Mouse (Mus musculus): ENCODE measurements around the gene Snrnp48.

The Snrnp48 gene

DNA sequence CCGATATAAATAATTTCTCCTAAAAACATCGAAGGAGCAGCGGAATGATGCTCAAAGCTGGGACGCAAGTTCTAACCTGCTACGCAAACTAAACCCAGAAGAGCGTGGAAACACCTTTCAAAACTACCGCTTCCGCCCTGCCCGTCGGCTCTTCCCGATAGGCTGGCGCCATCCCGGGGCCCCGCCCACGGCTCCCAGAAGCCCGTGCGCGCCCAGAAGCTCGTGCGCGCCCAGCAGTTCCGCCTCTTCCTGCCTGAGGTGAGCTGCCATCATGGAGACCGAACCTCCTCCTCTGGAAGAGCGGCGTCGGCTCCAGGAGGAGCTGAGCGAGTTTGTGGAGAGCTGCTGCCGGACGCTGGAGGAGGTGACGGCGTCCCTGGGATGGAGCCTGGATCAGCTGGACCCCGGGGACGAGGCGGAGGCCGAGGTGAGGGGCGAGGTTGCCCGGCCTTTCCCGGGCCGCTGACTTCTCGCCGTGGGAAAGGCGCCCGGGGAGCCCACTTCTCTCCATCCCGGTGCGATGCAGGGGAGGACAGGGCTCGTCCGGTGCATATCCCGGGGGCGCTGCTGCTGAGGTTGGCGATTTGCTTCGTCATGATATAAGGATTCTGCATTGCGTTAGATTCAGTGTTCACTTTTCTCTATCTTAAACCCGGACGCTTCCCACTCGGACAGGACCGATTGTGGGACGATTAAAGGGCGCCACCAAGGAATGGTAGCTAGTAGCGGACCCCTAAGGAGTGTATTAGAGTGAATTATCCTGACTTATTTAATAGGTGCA lies at the start of gene Snrnp48:
Snrnp48 (plus strand) TSS at position 237 of the 781 bp plus-strand sequence.
- TF ChIP-seq GATA4 (IDR thresholded peaks at IDR 0.05; ENCODE audit: insufficient replicate concordance, low read length) = peak; percentile 35; the same call in 1 of the 2 replicates

GRCm38 (mm10) chr13:38155523-38155922 lies 49.2 kb upstream of the Snrnp48 start:
- TF ChIP-seq GATA4 (IDR thresholded peaks at IDR 0.05; ENCODE audit: insufficient replicate concordance, low read length) = no peak

DNA sequence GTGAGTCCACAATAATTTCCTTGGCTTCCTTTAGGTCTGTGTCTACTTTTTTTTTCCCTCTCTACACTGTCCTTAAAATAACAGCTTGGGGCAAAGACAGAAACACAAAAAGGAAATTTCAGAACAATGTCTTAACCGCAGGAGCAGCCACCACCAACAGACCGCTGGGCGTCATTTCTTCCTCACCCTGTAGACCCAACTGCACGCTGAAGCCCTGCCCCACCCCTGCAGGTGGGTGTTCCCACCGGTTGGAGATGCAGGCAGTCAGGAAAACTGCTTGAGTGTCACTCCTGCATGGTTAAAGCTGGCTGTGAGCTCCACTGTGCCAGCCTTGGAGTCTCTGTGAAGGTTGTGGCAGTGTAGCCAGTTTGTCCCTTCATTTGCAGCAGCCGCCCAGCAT lies 47.1 kb upstream of the Snrnp48 start:
- no peak for TF ChIP-seq GATA4 (IDR thresholded peaks at IDR 0.05; ENCODE audit: insufficient replicate concordance, low read length)

- TF ChIP-seq GATA4 (IDR thresholded peaks at IDR 0.05; ENCODE audit: insufficient replicate concordance, low read length) = no peak
Observed at GRCm38 (mm10) chr13:38162002-38162401, 42.7 kb upstream of the Snrnp48 start.

- no peak for TF ChIP-seq GATA4 (IDR thresholded peaks at IDR 0.05; ENCODE audit: insufficient replicate concordance, low read length)
Observed at GRCm38 (mm10) chr13:38162668-38163067, 42.1 kb upstream of the Snrnp48 start.

DNA sequence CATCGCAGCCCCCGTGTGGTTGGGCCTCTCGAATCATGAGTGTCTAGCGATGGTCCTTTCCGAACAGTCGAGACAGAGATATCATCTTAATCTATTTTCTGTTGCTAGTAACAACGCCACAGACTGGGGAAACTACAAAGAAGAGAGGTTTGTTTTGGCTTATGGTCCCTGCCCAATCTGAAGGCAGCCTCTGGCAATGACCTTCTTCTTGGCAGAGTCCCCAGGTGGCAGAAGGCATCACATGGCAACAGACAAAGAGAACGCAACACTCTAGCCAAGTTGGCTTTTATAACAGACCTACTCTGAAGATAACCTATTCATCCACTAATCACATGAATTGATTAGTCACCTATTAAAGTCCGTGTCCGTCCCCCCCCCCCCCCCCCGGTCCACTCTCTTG lies 39.8 kb upstream of the Snrnp48 start:
- no peak for TF ChIP-seq GATA4 (IDR thresholded peaks at IDR 0.05; ENCODE audit: insufficient replicate concordance, low read length)

GRCm38 (mm10) chr13:38167056-38167455 lies 37.7 kb upstream of the Snrnp48 start:
- no peak for TF ChIP-seq GATA4 (IDR thresholded peaks at IDR 0.05; ENCODE audit: insufficient replicate concordance, low read length)

- no peak for TF ChIP-seq GATA4 (IDR thresholded peaks at IDR 0.05; ENCODE audit: insufficient replicate concordance, low read length)
Observed at GRCm38 (mm10) chr13:38170707-38171144, 34.0 kb upstream of the Snrnp48 start.

GRCm38 (mm10) chr13:38193406-38193805 lies 11.3 kb upstream of the Snrnp48 start:
- TF ChIP-seq GATA4 (IDR thresholded peaks at IDR 0.05; ENCODE audit: insufficient replicate concordance, low read length) = no peak

DNA sequence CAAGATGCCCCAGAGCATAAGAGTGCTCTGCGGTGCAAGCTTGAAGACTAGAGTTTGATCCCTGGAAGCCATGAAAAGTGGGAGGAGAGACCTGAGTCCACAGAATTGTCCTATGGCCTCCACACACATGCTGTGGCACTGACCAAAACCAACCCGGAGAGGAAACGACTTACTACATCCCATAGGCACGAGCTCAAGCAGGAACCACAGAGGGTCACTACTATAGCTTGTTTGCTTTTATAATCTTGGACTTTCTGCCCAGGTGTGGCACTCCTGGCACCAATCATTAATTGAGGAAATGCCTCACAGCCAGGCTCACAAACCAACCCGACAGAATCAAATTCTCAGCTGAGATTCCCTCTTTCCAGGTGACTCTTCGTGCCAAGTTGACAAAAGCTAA lies 3.3 kb upstream of the Snrnp48 start:
- no peak for TF ChIP-seq GATA4 (IDR thresholded peaks at IDR 0.05; ENCODE audit: insufficient replicate concordance, low read length)

GRCm38 (mm10) chr13:38204171-38204570 lies 567 bp upstream of the Snrnp48 start:
- TF ChIP-seq GATA4 (IDR thresholded peaks at IDR 0.05; ENCODE audit: insufficient replicate concordance, low read length) = no peak

DNA sequence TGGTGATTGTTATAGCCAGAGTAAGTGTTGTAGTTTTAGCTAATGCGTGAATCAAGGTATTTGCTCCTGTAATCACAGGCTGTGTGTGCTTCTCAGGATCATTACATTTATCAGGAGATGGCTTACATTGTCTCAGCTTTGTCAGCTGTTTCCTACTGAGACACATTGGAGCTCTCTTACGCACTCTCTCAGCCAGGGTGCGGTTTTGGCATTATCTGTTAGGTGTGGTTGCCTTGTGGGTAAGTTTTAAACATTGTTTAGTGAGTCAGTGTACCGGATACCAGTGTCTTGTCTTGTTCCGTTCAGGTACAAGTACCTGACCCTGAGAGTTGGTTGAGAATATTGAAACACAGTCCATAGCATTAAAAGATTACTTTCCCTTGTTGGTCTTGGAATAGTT lies 6.4 kb downstream of the Snrnp48 start:
- no peak for TF ChIP-seq GATA4 (IDR thresholded peaks at IDR 0.05; ENCODE audit: insufficient replicate concordance, low read length)

- TF ChIP-seq GATA4 (IDR thresholded peaks at IDR 0.05; ENCODE audit: insufficient replicate concordance, low read length) = no peak
Observed at GRCm38 (mm10) chr13:38218686-38219085, 13.9 kb downstream of the Snrnp48 start.

GRCm38 (mm10) chr13:38220331-38220730 lies 15.6 kb downstream of the Snrnp48 start:
- TF ChIP-seq GATA4 (IDR thresholded peaks at IDR 0.05; ENCODE audit: insufficient replicate concordance, low read length) = no peak

GRCm38 (mm10) chr13:38230177-38230821 lies 25.6 kb downstream of the Snrnp48 start:
- TF ChIP-seq GATA4 (IDR thresholded peaks at IDR 0.05; ENCODE audit: insufficient replicate concordance, low read length) = no peak

DNA sequence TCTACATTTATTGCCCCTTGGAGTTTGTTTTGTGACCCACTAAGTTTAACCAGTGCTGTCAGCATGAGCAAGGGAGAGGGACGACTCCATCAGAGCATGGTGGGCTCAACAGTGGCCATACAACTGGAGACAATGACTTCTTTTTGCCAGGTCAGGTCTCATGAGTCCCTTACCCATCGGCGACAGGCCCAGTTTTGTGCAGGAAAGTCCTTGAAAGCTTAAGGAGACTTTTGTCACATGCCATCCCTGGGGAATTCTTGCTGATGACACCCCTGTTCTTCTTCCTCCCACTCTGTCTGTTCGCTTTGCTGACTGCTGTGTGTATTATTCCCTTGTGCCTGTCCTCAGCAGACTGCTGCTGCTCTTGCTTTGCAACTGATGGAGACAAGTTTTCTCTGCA lies 27.7 kb downstream of the Snrnp48 start:
- TF ChIP-seq GATA4 (IDR thresholded peaks at IDR 0.05; ENCODE audit: insufficient replicate concordance, low read length) = no peak

All from liver, adult (tissue).